Mouse (Mus musculus): Measurements from ENCODE around the gene Mbnl1. TPM values are rescaled to one million over a fixed set of nuclear protein-coding genes. Genes with fewer than 3 reads are reported as not detected.

Mbnl1 gene
- polyA plus RNA-seq, 1 experiment: 52.3 TPM

DNA sequence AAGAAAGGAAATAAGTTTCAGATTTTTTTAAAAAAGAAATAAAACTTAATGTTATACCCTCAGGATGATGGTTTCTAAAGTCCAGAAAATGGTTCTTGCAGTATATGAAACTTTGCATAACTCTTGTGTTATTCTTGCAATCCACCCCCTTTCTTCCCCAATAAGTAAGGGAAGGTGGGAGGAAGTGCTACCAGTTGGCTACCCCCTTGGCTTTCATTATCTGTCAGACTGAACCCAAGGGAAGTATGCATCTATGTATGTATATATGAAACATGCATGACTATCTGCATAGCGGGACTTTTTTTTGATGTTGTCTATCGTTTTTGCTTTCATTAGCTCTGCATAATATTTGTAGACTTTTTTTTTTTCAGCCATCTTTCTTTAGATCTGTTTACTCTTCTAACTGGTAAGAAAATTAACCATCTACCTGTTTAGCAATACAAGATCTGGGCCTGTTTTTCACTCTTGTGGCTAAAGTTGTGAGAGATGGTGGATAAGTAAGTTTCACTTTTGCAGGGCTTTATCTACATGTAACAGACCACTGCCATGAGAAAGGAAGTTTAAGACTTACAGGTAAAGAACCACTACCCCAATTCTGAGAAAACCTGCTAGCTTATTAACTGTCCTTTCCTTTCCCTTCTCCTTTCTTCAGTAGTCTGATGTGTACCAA, 484 bp upstream of the Mbnl1 start:
- H3K36me3 ChIP-seq (ENCODE audit: control insufficient read depth, insufficient read depth, low read length): no peaks in the 10 kb centered on the region
- H3K4me1 ChIP-seq (ENCODE audit: control insufficient read depth, insufficient read depth, low read length): no peaks in the 10 kb centered on the region
- no peak for TF ChIP-seq POLR2A (IDR thresholded peaks at IDR 0.05; ENCODE audit: low read depth, low read length)
- no peak for TF ChIP-seq CTCF (conservative IDR thresholded peaks at IDR 0.05; ENCODE audit: insufficient read depth, insufficient read length, low read depth, low read length)
- no peaks in the 10 kb centered on the region for H3K27me3 ChIP-seq (replicated peaks; ENCODE audit: control insufficient read depth, insufficient read depth, low read length)
- H3K27ac ChIP-seq (ENCODE audit: insufficient read depth, low read depth, low read length): no peak overlapping the region
- no peak for DNase-seq
- 88% methylated on average over 2 of the region's 2 CpGs for WGBS
- no peak overlapping the region for H3K4me3 ChIP-seq (ENCODE audit: insufficient read depth, low read depth, low read length)

DNA sequence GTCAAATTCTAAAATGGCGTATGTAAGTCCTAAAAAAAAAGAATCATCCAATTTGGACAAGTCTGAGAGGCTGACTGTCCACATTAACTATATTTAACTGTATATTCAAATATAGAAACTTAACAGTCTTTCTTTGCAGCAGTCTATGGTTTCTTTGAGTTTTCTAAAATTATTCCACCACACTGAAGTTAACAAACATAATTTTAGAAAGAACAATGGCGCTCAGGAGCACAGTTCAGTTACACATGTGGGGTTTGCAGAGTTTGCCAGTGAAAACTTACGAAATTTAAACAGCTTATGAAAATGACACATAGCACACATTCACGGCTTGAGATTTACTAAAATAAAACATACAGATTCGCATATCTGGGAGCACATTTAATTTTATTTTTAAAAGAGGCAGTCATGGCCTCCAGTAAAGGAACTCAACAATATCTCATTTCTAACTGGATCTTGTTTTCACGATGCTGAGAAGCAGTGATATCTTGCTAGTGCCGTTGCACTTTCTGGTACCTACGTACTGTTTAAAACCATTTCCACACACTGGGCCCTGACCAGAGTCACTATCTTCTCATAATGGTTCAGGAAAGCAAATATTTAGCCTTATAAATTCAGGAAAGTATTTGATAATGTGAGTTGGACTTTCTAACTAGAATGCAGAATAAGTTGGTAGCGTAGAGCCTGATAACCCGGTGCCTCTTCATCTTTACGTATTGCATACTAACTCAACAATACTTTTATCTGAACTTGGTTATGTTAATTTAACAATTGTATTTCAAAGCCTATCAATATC, 1.4 kb downstream of the Mbnl1 start:
- DNase-seq: no peak
- Histone ChIP-seq H3K27ac (ENCODE audit: insufficient read depth, low read depth, low read length) (no peak overlapping the region), H3K4me3 (ENCODE audit: insufficient read depth, low read depth, low read length) (no peak overlapping the region), H3K36me3 (ENCODE audit: control insufficient read depth, insufficient read depth, low read length) (no peaks in the 10 kb centered on the region), H3K4me1 (ENCODE audit: control insufficient read depth, insufficient read depth, low read length) (no peaks in the 10 kb centered on the region), H3K27me3 (replicated peaks; ENCODE audit: control insufficient read depth, insufficient read depth, low read length) (no peaks in the 10 kb centered on the region)
- WGBS: 94% methylated on average over 11 of the region's 11 CpGs
- TF ChIP-seq CTCF (conservative IDR thresholded peaks at IDR 0.05; ENCODE audit: insufficient read depth, insufficient read length, low read depth, low read length) (no peak), POLR2A (IDR thresholded peaks at IDR 0.05; ENCODE audit: low read depth, low read length) (no peak)

DNA sequence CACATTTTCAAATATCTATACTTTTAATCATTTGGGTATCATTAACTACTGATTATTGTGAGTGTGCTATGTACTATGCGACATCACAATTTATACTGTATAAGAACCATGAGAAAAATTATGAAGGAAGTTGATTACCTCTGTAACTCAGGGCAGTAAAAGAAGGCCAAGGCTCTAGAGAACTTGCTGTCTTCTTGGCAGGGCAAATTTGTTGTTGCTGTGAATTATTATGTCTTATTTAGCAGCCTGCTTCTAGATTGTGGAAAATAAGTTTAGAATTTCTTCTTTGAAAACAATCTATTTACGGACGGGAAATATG, 2.0 kb downstream of the Mbnl1 start:
- Histone ChIP-seq H3K36me3 (ENCODE audit: control insufficient read depth, insufficient read depth, low read length) (no peaks in the 10 kb centered on the region), H3K4me1 (ENCODE audit: control insufficient read depth, insufficient read depth, low read length) (no peaks in the 10 kb centered on the region), H3K4me3 (ENCODE audit: insufficient read depth, low read depth, low read length) (no peak overlapping the region), H3K27ac (ENCODE audit: insufficient read depth, low read depth, low read length) (no peak overlapping the region), H3K27me3 (replicated peaks; ENCODE audit: control insufficient read depth, insufficient read depth, low read length) (no peaks in the 10 kb centered on the region)
- DNase-seq: no peak
- TF ChIP-seq POLR2A (IDR thresholded peaks at IDR 0.05; ENCODE audit: low read depth, low read length) (no peak), CTCF (conservative IDR thresholded peaks at IDR 0.05; ENCODE audit: insufficient read depth, insufficient read length, low read depth, low read length) (no peak)
- 81% methylated on average over 3 of the region's 3 CpGs for WGBS

DNA sequence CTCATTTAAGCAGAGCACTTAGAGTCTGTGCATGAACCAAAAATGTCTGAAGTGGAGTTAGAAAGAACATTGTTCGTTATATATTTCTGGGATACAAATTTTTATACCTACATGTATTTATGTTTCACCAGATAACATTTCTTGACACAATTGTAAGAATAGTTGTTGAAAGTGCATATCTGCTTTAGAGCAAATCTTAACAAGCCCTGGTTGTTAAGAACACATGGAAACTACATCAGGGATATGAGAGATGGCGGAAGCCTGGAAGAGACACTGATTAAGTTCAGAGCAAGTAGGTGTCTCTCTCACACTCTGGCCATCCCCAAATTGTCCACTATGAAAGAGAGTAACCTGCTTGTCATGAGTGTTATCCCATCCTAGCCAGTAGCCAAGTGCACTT, 2.4 kb downstream of the Mbnl1 start:
- Histone ChIP-seq H3K4me3 (ENCODE audit: insufficient read depth, low read depth, low read length) (no peak overlapping the region), H3K27me3 (replicated peaks; ENCODE audit: control insufficient read depth, insufficient read depth, low read length) (no peaks in the 10 kb centered on the region), H3K36me3 (ENCODE audit: control insufficient read depth, insufficient read depth, low read length) (no peaks in the 10 kb centered on the region), H3K4me1 (ENCODE audit: control insufficient read depth, insufficient read depth, low read length) (no peaks in the 10 kb centered on the region), H3K27ac (ENCODE audit: insufficient read depth, low read depth, low read length) (no peak overlapping the region)
- DNase-seq: no peak
- TF ChIP-seq CTCF (conservative IDR thresholded peaks at IDR 0.05; ENCODE audit: insufficient read depth, insufficient read length, low read depth, low read length): no peak
- TF ChIP-seq POLR2A (IDR thresholded peaks at IDR 0.05; ENCODE audit: low read depth, low read length): no peak
- 89% methylated on average over 2 of the region's 2 CpGs for WGBS

DNA sequence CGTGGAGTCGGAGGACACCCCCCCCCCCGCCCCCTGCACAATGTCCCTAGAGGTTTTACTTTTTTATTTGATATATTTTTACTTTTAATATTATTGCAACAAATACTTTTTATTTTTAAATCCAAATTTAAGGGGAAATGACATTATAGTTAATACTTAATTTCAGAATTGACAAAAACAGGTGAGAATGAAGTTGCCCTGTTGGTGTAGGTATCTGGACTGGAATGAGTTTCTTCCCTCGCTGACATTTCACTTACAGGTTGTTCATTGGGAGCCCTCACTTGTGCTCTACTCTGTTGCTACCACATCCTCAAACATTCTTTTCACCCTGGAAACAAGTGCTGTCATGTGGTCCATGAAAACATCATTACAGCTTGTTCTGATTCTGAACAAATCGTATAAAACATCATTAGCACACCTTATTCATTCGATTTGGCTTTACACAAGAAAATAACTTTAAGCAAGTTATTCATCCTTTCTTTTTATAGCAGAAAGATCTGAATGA, 4.2 kb downstream of the Mbnl1 start:
- Histone ChIP-seq H3K27me3 (replicated peaks; ENCODE audit: control insufficient read depth, insufficient read depth, low read length) (no peaks in the 10 kb centered on the region), H3K4me3 (ENCODE audit: insufficient read depth, low read depth, low read length) (no peak overlapping the region), H3K4me1 (ENCODE audit: control insufficient read depth, insufficient read depth, low read length) (no peaks in the 10 kb centered on the region), H3K27ac (ENCODE audit: insufficient read depth, low read depth, low read length) (no peak overlapping the region), H3K36me3 (ENCODE audit: control insufficient read depth, insufficient read depth, low read length) (no peaks in the 10 kb centered on the region)
- TF ChIP-seq CTCF (conservative IDR thresholded peaks at IDR 0.05; ENCODE audit: insufficient read depth, insufficient read length, low read depth, low read length): no peak
- no peak for TF ChIP-seq POLR2A (IDR thresholded peaks at IDR 0.05; ENCODE audit: low read depth, low read length)
- no peak for DNase-seq
- 88% methylated on average over 6 of the region's 6 CpGs for WGBS

DNA sequence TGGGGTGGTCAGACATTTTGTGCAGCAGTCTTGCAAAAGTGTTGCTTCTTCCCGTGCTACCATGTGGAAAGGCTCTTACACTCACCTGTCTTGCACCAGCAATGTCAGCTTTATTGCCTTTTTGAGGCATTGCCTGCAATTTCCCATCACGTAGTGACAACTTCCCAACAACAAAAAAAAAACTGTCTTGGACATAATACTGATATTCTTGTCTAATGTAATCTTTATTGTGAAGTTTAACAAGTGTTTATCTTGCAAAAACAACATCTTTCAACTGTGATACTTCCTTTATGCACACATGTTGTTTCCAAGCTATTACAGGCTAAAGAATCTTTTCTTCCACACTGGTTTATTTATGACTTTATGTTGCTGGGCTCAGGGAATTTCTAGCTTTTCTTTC, 5.8 kb downstream of the Mbnl1 start:
- 34% methylated on average over 2 of the region's 2 CpGs for WGBS
- no peaks in the 10 kb centered on the region for H3K27me3 ChIP-seq (replicated peaks; ENCODE audit: control insufficient read depth, insufficient read depth, low read length)
- no peak for TF ChIP-seq POLR2A (IDR thresholded peaks at IDR 0.05; ENCODE audit: low read depth, low read length)
- TF ChIP-seq CTCF (conservative IDR thresholded peaks at IDR 0.05; ENCODE audit: insufficient read depth, insufficient read length, low read depth, low read length): no peak
- no peak for DNase-seq
- H3K27ac ChIP-seq (ENCODE audit: insufficient read depth, low read depth, low read length): no peak overlapping the region
- no peak overlapping the region for H3K4me3 ChIP-seq (ENCODE audit: insufficient read depth, low read depth, low read length)
- H3K36me3 ChIP-seq (ENCODE audit: control insufficient read depth, insufficient read depth, low read length): no peaks in the 10 kb centered on the region
- H3K4me1 ChIP-seq (ENCODE audit: control insufficient read depth, insufficient read depth, low read length): no peaks in the 10 kb centered on the region

DNA sequence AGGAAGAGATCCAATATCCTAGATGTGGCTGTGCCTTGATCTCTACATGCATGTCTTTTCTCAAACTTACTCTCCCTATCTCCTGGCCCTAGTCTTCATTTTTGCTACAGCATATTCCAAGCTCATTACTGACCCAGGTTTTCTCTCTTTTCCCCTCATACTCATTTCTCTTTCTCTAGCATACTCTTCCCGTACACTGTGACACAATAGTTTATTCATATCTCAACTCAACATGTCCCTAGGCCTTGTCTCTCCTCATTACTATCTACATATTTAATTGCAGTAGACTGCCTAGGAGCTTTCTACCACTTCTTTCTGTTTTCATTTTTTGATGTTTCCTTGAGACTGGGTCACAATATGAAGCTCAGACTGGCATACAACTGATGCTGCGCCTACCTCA, 8.1 kb downstream of the Mbnl1 start:
- H3K4me1 ChIP-seq (ENCODE audit: control insufficient read depth, insufficient read depth, low read length): no peaks in the 10 kb centered on the region
- TF ChIP-seq CTCF (conservative IDR thresholded peaks at IDR 0.05; ENCODE audit: insufficient read depth, insufficient read length, low read depth, low read length): no peak

More for the DNA sequence above, 8.1 kb downstream of the Mbnl1 start:
- Histone ChIP-seq H3K27ac (ENCODE audit: insufficient read depth, low read depth, low read length) (no peak overlapping the region), H3K36me3 (ENCODE audit: control insufficient read depth, insufficient read depth, low read length) (no peaks in the 10 kb centered on the region), H3K4me3 (ENCODE audit: insufficient read depth, low read depth, low read length) (no peak overlapping the region), H3K27me3 (replicated peaks; ENCODE audit: control insufficient read depth, insufficient read depth, low read length) (no peaks in the 10 kb centered on the region)
- WGBS: 91% methylated on average over 2 of the region's 2 CpGs
- DNase-seq: no peak
